Comparison of ENCODE assay signal across 8 mouse cellular contexts in genomic region chr9:45840331-45840730, GRCm38 (mm10). TPM values are rescaled to one million over a fixed set of nuclear protein-coding genes. Genes with fewer than 3 reads are reported as not detected.
DNase-seq lines count a peak whose midpoint lies in the region; ATAC-seq and TF ChIP-seq lines count a peak whose summit lies in the region.

No protein-coding gene starts in this region.

- no peaks in the 10 kb centered on the region for H3K9me3 ChIP-seq in forebrain, embryonic 10.5 days
- H3K9me3 ChIP-seq in forebrain, embryonic 11.5 days (ENCODE audit: control insufficient read depth, low read length): no peaks in the 10 kb centered on the region
- H3K9me3 ChIP-seq in ES-Bruce4 (replicated peaks; ENCODE audit: control insufficient read depth, insufficient read depth, low read length, poor library complexity, severe bottlenecking): no peaks in the 10 kb centered on the region
- H3K9me3 ChIP-seq in heart, embryonic 16.5 days (replicated peaks; ENCODE audit: control insufficient read depth, low read length): no peaks in the 10 kb centered on the region
- H3K9me3 ChIP-seq in liver, embryonic 16.5 days (replicated peaks; ENCODE audit: control insufficient read depth, low read length): no peaks in the 10 kb centered on the region

- H3K4me2 ChIP-seq in forebrain, embryonic 11.5 days (ENCODE audit: low read depth, low read length, severe bottlenecking): no peak overlapping the region; the same call in 1 of the 2 replicates
- H3K4me2 ChIP-seq in heart, embryonic 16.5 days (ENCODE audit: low read depth, low read length): peak overlapping the region; percentile 78
- H3K4me2 ChIP-seq in liver, embryonic 16.5 days (ENCODE audit: low read depth, low read length): peak overlapping the region; percentile 60

- TF ChIP-seq CTCF in ES-Bruce4 (IDR thresholded peaks at IDR 0.05; ENCODE audit: low read depth, low read length): no peak

- H3K36me3 ChIP-seq in forebrain, embryonic 10.5 days (replicated peaks): no peaks in the 10 kb centered on the region
- H3K36me3 ChIP-seq in forebrain, embryonic 11.5 days (ENCODE audit: control insufficient read depth, insufficient read depth, low read length): no peaks in the 10 kb centered on the region
- no peaks in the 10 kb centered on the region for H3K36me3 ChIP-seq in ES-Bruce4 (ENCODE audit: control insufficient read depth, insufficient read depth, low read length, poor library complexity, severe bottlenecking)
- H3K36me3 ChIP-seq in heart, embryonic 16.5 days (ENCODE audit: control insufficient read depth, insufficient read depth): no peaks in the 10 kb centered on the region
- H3K36me3 ChIP-seq in liver, embryonic 16.5 days (ENCODE audit: control insufficient read depth, insufficient read depth): no peaks in the 10 kb centered on the region

- H3K27me3 ChIP-seq in forebrain, embryonic 10.5 days (ENCODE audit: poor library complexity, severe bottlenecking): no peaks in the 10 kb centered on the region
- H3K27me3 ChIP-seq in forebrain, embryonic 11.5 days (ENCODE audit: control insufficient read depth, insufficient read depth, low read length): no peaks in the 10 kb centered on the region
- H3K27me3 ChIP-seq in ES-Bruce4 (ENCODE audit: control insufficient read depth, insufficient read depth, low read length, poor library complexity, severe bottlenecking): no peaks in the 10 kb centered on the region
- no peaks in the 10 kb centered on the region for H3K27me3 ChIP-seq in heart, embryonic 16.5 days (ENCODE audit: control insufficient read depth, insufficient read depth, low read length)
- H3K27me3 ChIP-seq in liver, embryonic 16.5 days (ENCODE audit: control insufficient read depth, insufficient read depth, low read depth, low read length): peaks cover 12% of the 10 kb centered on the region

- H3K27ac ChIP-seq in forebrain, embryonic 10.5 days: no peak overlapping the region
- H3K27ac ChIP-seq in forebrain, embryonic 11.5 days (ENCODE audit: low read depth, low read length): no peak overlapping the region
- no peak overlapping the region for H3K27ac ChIP-seq in ES-Bruce4 (ENCODE audit: insufficient read depth, low read length)
- peak overlapping the region; percentile 12 for H3K27ac ChIP-seq in heart, embryonic 16.5 days (ENCODE audit: low read length)
- no peak overlapping the region for H3K27ac ChIP-seq in liver, embryonic 16.5 days (ENCODE audit: low read length)

- TF ChIP-seq EP300 in ES-Bruce4 (IDR thresholded peaks at IDR 0.05; ENCODE audit: insufficient read depth, low read depth, low read length): no peak

- peaks cover 36% of the 10 kb centered on the region for H3K4me1 ChIP-seq in forebrain, embryonic 10.5 days
- peaks cover 9% of the 10 kb centered on the region; the same call in 1 of the 2 replicates for H3K4me1 ChIP-seq in forebrain, embryonic 11.5 days (replicated peaks; ENCODE audit: control insufficient read depth, insufficient read depth, low read length)
- H3K4me1 ChIP-seq in ES-Bruce4 (ENCODE audit: control insufficient read depth, insufficient read depth, low read length): peaks cover 6% of the 10 kb centered on the region
- peaks cover 25% of the 10 kb centered on the region for H3K4me1 ChIP-seq in heart, embryonic 16.5 days (ENCODE audit: control insufficient read depth, insufficient read depth, low read length)
- peaks cover 5% of the 10 kb centered on the region for H3K4me1 ChIP-seq in liver, embryonic 16.5 days (ENCODE audit: control insufficient read depth, low read depth, low read length)

- DNase-seq in forebrain, embryonic 10.5 days (ENCODE audit: extremely low spot score, low spot score): no peak
- DNase-seq in forebrain, embryonic 11.5 days (ENCODE audit: low spot score): no peak
- no peak for DNase-seq in frontal cortex, postnatal 25 days (ENCODE audit: low spot score in 2 of 2)
- no peak for DNase-seq in lung, postnatal 10 days
- DNase-seq in kidney, adult 18-20 months: no peak

- 77% methylated on average over 5 of the region's 5 CpGs for WGBS in forebrain, embryonic 10.5 days
- 75% methylated on average over 5 of the region's 5 CpGs for WGBS in forebrain, embryonic 11.5 days
- WGBS in heart, embryonic 16.5 days: 21% methylated on average over 5 of the region's 5 CpGs
- WGBS in liver, embryonic 16.5 days (ENCODE audit: insufficient replicate concordance): 39% methylated on average over 5 of the region's 5 CpGs

- H3K9ac ChIP-seq in forebrain, embryonic 11.5 days (ENCODE audit: low read length): no peak overlapping the region
- no peak overlapping the region for H3K9ac ChIP-seq in ES-Bruce4 (ENCODE audit: low read depth, poor library complexity, severe bottlenecking)
- H3K9ac ChIP-seq in heart, embryonic 16.5 days (ENCODE audit: low read length): peak overlapping the region; percentile 85
- H3K9ac ChIP-seq in liver, embryonic 16.5 days (ENCODE audit: low read depth, low read length): peak overlapping the region; percentile 68; the same call in 1 of the 2 replicates

- no peak for TF ChIP-seq POLR2A in ES-Bruce4 (IDR thresholded peaks at IDR 0.05; ENCODE audit: insufficient read depth, low read length)

- peak overlapping the region; percentile 81; the same call in 1 of the 2 replicates for H3K4me3 ChIP-seq in forebrain, embryonic 10.5 days
- H3K4me3 ChIP-seq in forebrain, embryonic 11.5 days (ENCODE audit: low read depth, low read length): no peak overlapping the region
- H3K4me3 ChIP-seq in ES-Bruce4 (ENCODE audit: low read depth, low read length): peak overlapping the region; percentile 53
- H3K4me3 ChIP-seq in heart, embryonic 16.5 days (ENCODE audit: low read length): peak overlapping the region; percentile 73
- H3K4me3 ChIP-seq in liver, embryonic 16.5 days (ENCODE audit: low read depth, low read length): peak overlapping the region; percentile 67

- ATAC-seq in forebrain, embryonic 11.5 days (replicated peaks; ENCODE audit: low FRiP score): no peak
- ATAC-seq in heart, embryonic 16.5 days (replicated peaks; ENCODE audit: extremely low read depth, insufficient read depth, low FRiP score): peak; percentile 17
- ATAC-seq in liver, embryonic 16.5 days (ENCODE audit: low read depth): no peak

RNA-seq across cellular contexts. Expression of gene Bace1, which starts 2.0 kb away (rescaled TPM):
- 18.5 and 20.7 TPM in 2 replicates for polyA plus RNA-seq in forebrain, embryonic 10.5 days (2016; fragmentation: Nextera tagmentation; extraction: Ambion mirVana)
- 29.8 and 30.7 TPM in 2 replicates for polyA plus RNA-seq in forebrain, embryonic 11.5 days (2014; fragmentation: Nextera tagmentation; extraction: Ambion mirVana)
- 14.3 and 18.8 TPM in 2 replicates for polyA plus RNA-seq in ES-Bruce4 (2011; ENCODE audit: insufficient read depth, insufficient read length, low read depth, missing spikeins)
- 20.0 and 23.8 TPM in 2 replicates for polyA plus RNA-seq in heart, embryonic 16.5 days (2015; fragmentation: Nextera tagmentation; extraction: Ambion mirVana)
- 7.4 and 9.3 TPM in 2 replicates for polyA plus RNA-seq in liver, embryonic 16.5 days (2015; fragmentation: Nextera tagmentation; extraction: Ambion mirVana)

RNA-seq across cellular contexts. Expression of gene Cep164, which starts 11.8 kb away (rescaled TPM):
- 19.3 and 20.4 TPM in 2 replicates for polyA plus RNA-seq in forebrain, embryonic 10.5 days (2016; fragmentation: Nextera tagmentation; extraction: Ambion mirVana)
- polyA plus RNA-seq in forebrain, embryonic 11.5 days (2014; fragmentation: Nextera tagmentation; extraction: Ambion mirVana): 17.5 and 21.5 TPM in 2 replicates
- polyA plus RNA-seq in ES-Bruce4 (2011; ENCODE audit: insufficient read depth, insufficient read length, low read depth, missing spikeins): 32.5 and 33.4 TPM in 2 replicates
- 14.3 and 14.7 TPM in 2 replicates for polyA plus RNA-seq in heart, embryonic 16.5 days (2015; fragmentation: Nextera tagmentation; extraction: Ambion mirVana)
- polyA plus RNA-seq in liver, embryonic 16.5 days (2015; fragmentation: Nextera tagmentation; extraction: Ambion mirVana): 5.3 and 5.4 TPM in 2 replicates

Comparison
In these comparisons a context has a peak if more than half of its experiments do, and no peak if none do; other contexts are left out.
1. H3K9ac ChIP-seq: peak in heart, embryonic 16.5 days (single experiment) and liver, embryonic 16.5 days (single experiment); none in forebrain, embryonic 11.5 days (single experiment) and ES-Bruce4 (single experiment).